Mouse (Mus musculus) hindbrain, embryonic 14.5 days (tissue): ENCODE results near the gene Etfdh. TPM values are rescaled to one million over a fixed set of nuclear protein-coding genes. Genes with fewer than 3 reads are reported as not detected.
"Not testable (repeated sequence)": the region's sequence is repeated elsewhere in the genome, so short reads cannot be mapped to it uniquely, and the experiment has no call there.

Source experiments
- ATAC-seq: fragments of 200-750 bp; cut with Nextera tagmentation; 2 replicates; pipeline ENCODE4 v1.8.0; 2017; ENCODE audit warnings: moderate number of reproducible peaks, mild to moderate bottlenecking, moderate TSS enrichment, moderate library complexity; ENCODE audit not compliant: low FRiP score
- DNase-seq: peaks from one replicate; pipeline ENCODE4 v3.0.0-alpha.2; 2015; ENCODE audit warnings: low spot score
- H3K27ac ChIP-seq: fragments of 300-500 bp; sonication (generic); 2 replicates; pipeline ENCODE4 v1.5.1; 2014; ENCODE audit warnings: mild to moderate bottlenecking, moderate library complexity
- H3K27me3 ChIP-seq: fragments of 300-500 bp; sonication (generic); 2 replicates; pipeline ENCODE4 v1.6.1; 2014; ENCODE audit warnings: mild to moderate bottlenecking, low read length, mixed read lengths; ENCODE audit not compliant: control insufficient read depth, insufficient read depth
- H3K36me3 ChIP-seq: fragments of 300-500 bp; sonication (generic); replicated peaks from 2 replicates; pipeline ENCODE4 v1.6.1; 2014; ENCODE audit not compliant: control insufficient read depth, insufficient read depth
- H3K4me1 ChIP-seq: fragments of 300-500 bp; sonication (generic); replicated peaks from 2 replicates; pipeline ENCODE4 v1.6.1; 2014; ENCODE audit warnings: antibody characterized with exemption, low read length, mixed read lengths; ENCODE audit not compliant: control insufficient read depth, insufficient read depth
- H3K4me2 ChIP-seq: fragments of 300-500 bp; sonication (generic); replicated peaks from 2 replicates; pipeline ENCODE4 v1.6.1; 2014; ENCODE audit warnings: mild to moderate bottlenecking, moderate library complexity
- H3K4me3 ChIP-seq: fragments of 300-500 bp; sonication (generic); replicated peaks from 2 replicates; pipeline ENCODE4 v1.5.1; 2014; ENCODE audit warnings: mild to moderate bottlenecking, low read length
- H3K9ac ChIP-seq: fragments of 300-500 bp; sonication (generic); 2 replicates; pipeline ENCODE4 v1.6.1; 2014
- H3K9me3 ChIP-seq: fragments of 300-500 bp; sonication (generic); 2 replicates; pipeline ENCODE4 v1.6.1; 2016; ENCODE audit warnings: low read length; ENCODE audit not compliant: control insufficient read depth
- WGBS: fragments of 180-500 bp; shearing (Covaris S2); extraction: QIAGEN DNeasy Blood & Tissue Kit; methylation state at CpG from one replicate; pipeline ENCODE4 v1.1.7; 2014; 5-methylcytosine and 5-hydroxymethylcytosine counted together
- polyA plus RNA-seq: library from polyadenylated mRNA; unstranded; fragments of >200 nt; fragmentation: Nextera tagmentation; extraction: Ambion mirVana; gene quantifications from 2 replicates; pipeline ENCODE4 v1.2.1, GENCODE M21; 2014

The Etfdh gene
- polyA plus RNA-seq, 1 experiment from 2014 or later, result 45.9 TPM

DNA sequence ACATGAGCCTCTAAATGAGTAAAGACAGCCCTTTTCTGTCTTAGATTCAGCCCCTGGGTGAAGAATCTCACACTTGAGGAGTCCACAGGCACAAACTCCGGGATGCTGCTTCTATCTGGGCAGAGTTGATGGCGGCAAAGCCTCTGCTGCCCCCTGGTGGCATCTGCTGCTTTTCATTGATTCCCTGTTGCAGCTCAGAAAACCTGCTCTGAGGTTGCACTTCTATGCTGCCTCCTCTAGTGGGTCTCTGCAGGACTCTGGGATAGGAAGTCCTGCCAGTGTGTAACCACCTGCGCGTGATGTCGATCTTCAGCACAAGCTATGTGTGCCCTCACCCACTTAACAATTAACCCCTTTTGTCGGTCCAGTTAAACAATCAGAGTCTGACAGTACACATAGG, 42.5 kb downstream of the Etfdh start:
- H3K27me3 ChIP-seq, result no peaks in the 10 kb centered on the region
- H3K4me3 ChIP-seq, result no peak overlapping the region
- no peaks in the 10 kb centered on the region for H3K9me3 ChIP-seq
- H3K9ac ChIP-seq, result no peak overlapping the region
- DNase-seq (peak; percentile 97), ATAC-seq (peak; percentile 75)
- H3K27ac ChIP-seq, result no peak overlapping the region
- peaks cover 6% of the 10 kb centered on the region; the same call in 1 of the 2 replicates for H3K4me1 ChIP-seq
- no peak overlapping the region for H3K4me2 ChIP-seq
- no peaks in the 10 kb centered on the region for H3K36me3 ChIP-seq
- 9% methylated on average over 6 of the region's 6 CpGs for WGBS

- H3K9me3 ChIP-seq, result no peaks in the 10 kb centered on the region
- H3K27me3 ChIP-seq, result no peaks in the 10 kb centered on the region
- no peaks in the 10 kb centered on the region; the same call in 1 of the 2 replicates for H3K4me1 ChIP-seq
- WGBS, result 84% methylated on average over 5 of the region's 5 CpGs
- DNase-seq (no peak), ATAC-seq (no peak)
- no peak overlapping the region for H3K27ac ChIP-seq
- H3K4me2 ChIP-seq, result no peak overlapping the region
- H3K4me3 ChIP-seq, result no peak overlapping the region
- no peak overlapping the region for H3K9ac ChIP-seq
- H3K36me3 ChIP-seq, result no peaks in the 10 kb centered on the region
Measured at GRCm38 (mm10) chr3:79579891-79580575, 49.3 kb downstream of the Etfdh start.

GRCm38 (mm10) chr3:79578164-79578563, 51.1 kb downstream of the Etfdh start:
- Histone ChIP-seq H3K4me2 (no peak overlapping the region), H3K4me1 (no peaks in the 10 kb centered on the region; the same call in 1 of the 2 replicates), H3K27me3 (no peaks in the 10 kb centered on the region), H3K9me3 (no peaks in the 10 kb centered on the region), H3K27ac (no peak overlapping the region), H3K4me3 (no peak overlapping the region), H3K9ac (no peak overlapping the region), H3K36me3 (no peaks in the 10 kb centered on the region)
- ATAC-seq, result no peak
- no peak for DNase-seq
- WGBS, result 77% methylated on average over 6 of the region's 6 CpGs

GRCm38 (mm10) chr3:79577606-79578005, 51.7 kb downstream of the Etfdh start:
- DNase-seq, result no peak
- H3K36me3 ChIP-seq, result no peaks in the 10 kb centered on the region
- no peaks in the 10 kb centered on the region for H3K27me3 ChIP-seq
- H3K27ac ChIP-seq, result no peak overlapping the region
- H3K4me3 ChIP-seq, result no peak overlapping the region
- ATAC-seq, result no peak
- 89% methylated on average over 6 of the region's 6 CpGs for WGBS
- H3K4me1 ChIP-seq, result no peaks in the 10 kb centered on the region; the same call in 1 of the 2 replicates
- H3K9me3 ChIP-seq, result no peaks in the 10 kb centered on the region
- no peak overlapping the region for H3K9ac ChIP-seq
- H3K4me2 ChIP-seq, result no peak overlapping the region

- Histone ChIP-seq H3K36me3 (no peaks in the 10 kb centered on the region), H3K9ac (no peak overlapping the region), H3K27ac (0 out of 2 replicates have a peak overlapping the region, but pooled peaks have one; percentile 3), H3K4me3 (no peak overlapping the region), H3K4me2 (no peak overlapping the region), H3K27me3 (no peaks in the 10 kb centered on the region), H3K9me3 (no peaks in the 10 kb centered on the region), H3K4me1 (no peaks in the 10 kb centered on the region; the same call in 1 of the 2 replicates)
- WGBS, result 28% methylated on average over 5 of the region's 5 CpGs
- ATAC-seq (no peak), DNase-seq (no peak)
Measured at GRCm38 (mm10) chr3:79576865-79577264, 52.4 kb downstream of the Etfdh start.

DNA sequence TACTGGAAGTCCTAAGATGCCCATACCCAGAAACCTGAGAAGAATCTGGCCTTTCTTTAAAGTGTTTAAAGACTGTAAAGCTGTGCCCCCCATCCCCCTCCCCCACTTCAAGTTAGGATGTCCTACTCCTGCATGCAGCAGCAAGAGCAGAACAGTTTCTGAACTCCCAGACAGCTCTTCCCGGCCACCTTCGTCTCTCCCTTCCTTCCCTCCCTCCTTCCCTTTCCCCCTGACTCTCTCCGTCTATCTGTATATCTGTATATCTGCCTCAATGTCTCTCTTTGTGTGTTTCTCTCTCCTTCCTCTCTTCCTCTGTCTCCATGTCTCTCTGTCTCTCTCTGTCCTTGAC, 52.9 kb downstream of the Etfdh start:
- DNase-seq, result no peak
- H3K36me3 ChIP-seq, result no peaks in the 10 kb centered on the region
- H3K4me1 ChIP-seq, result no peaks in the 10 kb centered on the region; the same call in 1 of the 2 replicates
- no peaks in the 10 kb centered on the region for H3K9me3 ChIP-seq
- no peaks in the 10 kb centered on the region for H3K27me3 ChIP-seq
- WGBS, result 14% methylated on average over 3 of the region's 3 CpGs
- no peak overlapping the region for H3K9ac ChIP-seq
- ATAC-seq, result no peak
- H3K27ac ChIP-seq, result 0 out of 2 replicates have a peak overlapping the region, but pooled peaks have one; percentile 3
- 0 out of 2 replicates have a peak overlapping the region, but pooled peaks have one; percentile 3 for H3K4me2 ChIP-seq
- H3K4me3 ChIP-seq, result no peak overlapping the region

- WGBS, result 29% methylated on average over 10 of the region's 10 CpGs
- H3K4me3 ChIP-seq, result no peak overlapping the region
- H3K27ac ChIP-seq, result peak overlapping the region; percentile 38; the same call in 1 of the 2 replicates
- H3K9ac ChIP-seq, result no peak overlapping the region
- no peaks in the 10 kb centered on the region for H3K36me3 ChIP-seq
- DNase-seq (peak; percentile 36), ATAC-seq (peak; percentile 74; the same call in 1 of the 2 replicates)
- no peaks in the 10 kb centered on the region for H3K9me3 ChIP-seq
- H3K27me3 ChIP-seq, result no peaks in the 10 kb centered on the region
- H3K4me2 ChIP-seq, result 0 out of 2 replicates have a peak overlapping the region, but pooled peaks have one; percentile 3
- no peaks in the 10 kb centered on the region; the same call in 1 of the 2 replicates for H3K4me1 ChIP-seq
Measured at GRCm38 (mm10) chr3:79575576-79576467, 53.5 kb downstream of the Etfdh start.

GRCm38 (mm10) chr3:79574336-79574735, 55.0 kb downstream of the Etfdh start:
- no peaks in the 10 kb centered on the region; the same call in 1 of the 2 replicates for H3K4me1 ChIP-seq
- no peak overlapping the region for H3K27ac ChIP-seq
- H3K36me3 ChIP-seq, result no peaks in the 10 kb centered on the region
- H3K4me3 ChIP-seq, result no peak overlapping the region
- WGBS, result 65% methylated on average over 3 of the region's 3 CpGs
- no peak overlapping the region for H3K9ac ChIP-seq
- DNase-seq (no peak), ATAC-seq (no peak)
- H3K4me2 ChIP-seq, result no peak overlapping the region
- no peaks in the 10 kb centered on the region for H3K27me3 ChIP-seq
- no peaks in the 10 kb centered on the region for H3K9me3 ChIP-seq

GRCm38 (mm10) chr3:79573376-79573775, 55.9 kb downstream of the Etfdh start:
- WGBS, result 88% methylated on average over 4 of the region's 5 CpGs
- H3K36me3 ChIP-seq, H3K27me3 ChIP-seq, ATAC-seq, H3K4me2 ChIP-seq, H3K27ac ChIP-seq, H3K4me1 ChIP-seq, H3K9me3 ChIP-seq, H3K4me3 ChIP-seq, DNase-seq, H3K9ac ChIP-seq: not testable (repeated sequence)
